Mouse (Mus musculus) ovary, postnatal 10 days (tissue): ENCODE results near the gene Ttc1.
A peak's percentile ranks its signal among the peaks of the same experiment; 100 is the strongest.

ENCODE experiments used
- DNase-seq: peaks from one replicate; pipeline ENCODE4 v3.0.0; 2022; ENCODE audit warnings: low spot score

The Ttc1 gene

DNA sequence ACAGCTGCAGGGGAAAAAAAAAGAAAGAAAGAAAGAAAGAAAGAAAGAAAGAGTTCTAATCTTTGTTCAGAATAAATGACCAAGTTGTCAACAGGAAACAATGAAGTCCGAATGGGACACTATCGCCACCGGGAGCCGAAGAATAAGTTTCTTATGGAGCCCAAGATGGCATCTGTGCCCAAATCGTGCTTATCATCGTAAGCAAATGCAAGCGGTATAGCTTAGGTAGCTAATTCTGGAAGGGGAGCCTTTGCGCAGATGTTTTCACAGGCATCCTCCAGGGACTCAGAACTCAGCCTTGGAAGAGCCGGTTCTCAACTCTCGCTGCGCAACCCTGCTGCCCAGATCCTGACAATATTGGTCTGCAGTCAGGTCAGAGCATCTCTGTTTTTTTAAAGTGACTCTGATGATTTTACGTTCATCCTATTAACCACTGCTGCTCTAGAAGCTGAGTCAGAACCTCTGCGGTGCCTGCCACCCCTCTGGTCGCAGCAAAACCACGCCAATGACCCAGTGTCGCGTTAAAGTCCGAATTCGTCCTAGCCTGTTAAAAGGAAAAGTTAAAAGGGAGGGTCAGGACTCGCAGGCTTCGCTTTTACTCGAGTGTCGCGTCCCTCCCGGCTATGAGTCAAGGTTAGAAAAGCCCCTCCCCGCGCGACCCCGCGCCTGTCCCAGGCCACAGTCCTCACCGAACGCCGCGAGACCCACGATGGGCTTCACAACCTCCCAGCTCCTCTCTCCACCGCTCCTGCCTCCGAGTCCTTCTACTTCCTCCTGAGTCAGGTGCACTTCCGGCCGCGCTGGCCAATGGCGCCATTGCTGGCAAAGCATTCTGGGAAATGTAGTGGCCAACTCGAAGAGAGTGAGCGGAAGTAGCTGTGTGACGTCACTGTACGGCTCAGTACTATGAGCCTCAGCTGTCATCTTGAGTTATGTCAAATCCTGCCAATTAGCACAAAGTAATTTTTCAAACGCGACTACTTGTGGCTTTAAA is at the start of gene Ttc1:
Ttc1 (minus strand) TSS at position 776 of the 994 bp plus-strand sequence.
- peak; percentile 77 for DNase-seq

DNA sequence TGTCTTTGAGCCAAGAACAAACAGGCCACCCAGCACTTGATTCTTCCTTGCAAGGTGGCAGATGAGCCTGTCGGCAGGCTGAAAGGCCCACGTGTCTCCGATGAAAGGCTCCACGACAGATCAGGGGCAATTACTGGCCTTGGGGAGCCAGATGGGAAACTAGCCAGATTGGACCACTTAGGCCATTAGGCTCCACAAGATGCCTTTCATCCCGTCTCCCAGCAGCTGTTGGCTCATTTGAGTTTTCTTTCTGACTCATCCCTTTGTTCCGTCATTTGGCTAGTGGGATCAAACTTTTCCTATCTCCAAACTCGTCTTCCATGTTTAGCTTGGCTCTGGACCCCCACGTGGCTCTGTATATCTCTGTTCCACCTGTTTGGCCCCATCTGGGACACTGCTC is 48.2 kb upstream of the Ttc1 start:
- DNase-seq: no peak

DNA sequence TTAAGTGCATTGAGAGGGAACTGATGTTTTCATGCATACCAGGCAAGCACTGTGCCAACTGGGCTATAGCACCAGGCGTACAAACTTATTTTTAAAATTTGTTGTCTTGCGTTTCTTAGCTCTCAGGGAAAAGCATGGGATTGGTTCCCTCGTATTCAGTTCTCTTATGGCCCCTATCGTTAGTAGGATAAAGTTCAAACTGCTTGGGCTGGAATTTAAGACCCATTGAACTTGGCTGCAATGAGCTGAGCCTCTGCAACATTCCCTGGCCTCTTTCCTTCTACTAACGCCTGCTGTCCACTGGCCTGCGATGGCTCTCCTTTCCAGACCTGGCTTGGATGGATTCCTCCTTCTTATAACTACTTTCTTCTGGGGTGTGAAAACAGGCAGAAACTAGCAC is 42.6 kb upstream of the Ttc1 start:
- no peak for DNase-seq

DNA sequence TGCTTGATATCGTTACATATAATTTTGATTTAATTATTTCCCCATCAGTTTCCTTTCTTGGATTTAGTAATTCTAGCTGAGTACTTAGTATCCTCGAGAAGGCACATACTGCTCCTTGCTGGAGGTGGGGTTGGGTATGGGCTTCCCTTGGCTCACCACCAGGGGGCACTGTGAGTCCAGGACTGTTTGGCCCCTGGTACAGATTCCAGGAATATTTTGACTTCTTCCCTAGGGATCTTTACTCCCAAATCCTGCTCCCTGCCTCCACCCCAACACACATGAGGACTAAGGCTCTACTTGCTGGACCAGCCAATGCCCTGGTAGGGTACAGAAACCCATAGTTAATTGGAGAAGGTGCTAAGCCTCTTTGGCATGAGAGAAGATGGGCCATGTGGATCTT is 36.0 kb upstream of the Ttc1 start:
- peak; percentile 41 for DNase-seq

DNA sequence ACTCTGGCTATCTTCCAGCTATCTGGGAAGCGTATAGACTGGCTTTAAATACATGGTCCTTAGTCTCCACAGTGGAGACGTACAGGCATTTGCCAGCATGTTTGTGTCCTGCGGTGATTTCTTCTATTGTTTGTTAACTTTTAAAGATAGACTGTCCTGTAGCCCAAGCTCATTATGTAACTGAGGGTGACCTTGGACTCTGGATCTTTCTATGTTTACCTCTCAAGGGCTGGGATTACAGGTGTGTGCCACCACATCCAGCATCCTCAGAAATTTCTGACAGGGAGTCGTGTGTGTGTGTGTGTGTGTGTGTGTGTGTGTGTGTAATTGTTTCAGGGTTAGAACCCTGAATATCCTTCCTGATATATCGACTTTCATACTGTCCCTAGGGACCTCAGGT is 35.3 kb upstream of the Ttc1 start:
- no peak for DNase-seq

DNA sequence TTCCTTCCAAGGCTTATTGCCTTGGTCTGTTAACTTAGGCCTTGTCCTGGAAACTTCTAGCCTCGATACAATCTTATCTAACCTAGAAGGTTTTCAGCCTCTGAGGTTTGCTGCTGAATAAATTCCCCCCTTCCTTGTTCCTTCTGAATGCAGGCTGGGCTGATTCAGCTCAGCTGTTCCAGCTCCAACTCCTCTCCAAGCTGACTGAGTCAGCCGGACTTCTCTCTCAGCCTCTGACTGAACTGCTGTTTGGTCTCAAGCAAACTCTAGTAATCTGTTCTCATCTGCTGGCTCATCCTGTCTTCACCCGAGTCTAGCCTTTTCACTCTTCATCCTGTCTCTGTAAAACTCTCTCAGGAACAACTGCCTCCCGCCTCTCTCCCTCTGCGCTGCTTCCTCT is 31.7 kb upstream of the Ttc1 start:
- DNase-seq: no peak

- no peak for DNase-seq
These were observed 28.5 kb upstream of the Ttc1 start for GRCm38 (mm10) chr11:43776324-43776694.

GRCm38 (mm10) chr11:43775469-43776323 is 27.9 kb upstream of the Ttc1 start:
- DNase-seq: peak; percentile 2

DNA sequence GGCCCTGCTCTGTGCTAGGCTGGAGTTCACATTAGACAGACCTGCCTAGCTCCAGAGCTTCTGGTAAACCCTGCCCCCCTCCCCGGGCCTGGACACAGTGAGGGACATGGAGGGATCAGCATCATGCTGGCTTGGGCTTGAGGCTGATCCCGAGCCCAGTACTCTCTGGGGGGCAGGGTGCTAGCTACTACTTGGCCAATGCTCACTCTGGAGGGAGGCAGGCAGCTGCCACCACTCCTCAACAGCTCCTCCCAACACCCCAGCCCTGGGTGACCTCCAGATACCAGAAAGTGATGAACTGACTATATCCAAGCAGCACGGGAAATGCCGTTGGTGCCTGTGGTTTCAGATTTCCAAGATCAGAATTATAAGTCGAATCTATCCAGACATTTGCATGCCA is 25.9 kb upstream of the Ttc1 start:
- no peak for DNase-seq

DNA sequence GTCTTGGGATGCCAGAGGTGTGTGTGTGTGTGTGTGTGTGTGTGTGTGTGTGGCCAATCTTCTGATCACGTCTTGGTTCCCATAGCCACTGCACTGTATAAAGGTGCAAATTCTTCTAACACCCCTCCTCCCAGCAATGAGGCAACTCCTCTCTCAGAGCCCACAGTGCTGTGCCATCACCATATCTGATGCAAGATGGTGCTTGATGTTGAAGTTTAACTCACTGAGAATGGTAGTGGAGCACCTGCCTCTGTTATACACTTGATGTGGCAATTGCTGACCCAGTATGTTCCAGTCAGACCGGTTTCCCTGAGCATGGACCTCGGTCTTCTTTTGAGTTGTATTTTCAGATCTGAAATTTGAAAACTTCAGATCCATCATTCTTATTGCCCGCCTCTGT is 22.3 kb upstream of the Ttc1 start:
- DNase-seq: no peak

GRCm38 (mm10) chr11:43767749-43768148 is 19.9 kb upstream of the Ttc1 start:
- DNase-seq: no peak

DNA sequence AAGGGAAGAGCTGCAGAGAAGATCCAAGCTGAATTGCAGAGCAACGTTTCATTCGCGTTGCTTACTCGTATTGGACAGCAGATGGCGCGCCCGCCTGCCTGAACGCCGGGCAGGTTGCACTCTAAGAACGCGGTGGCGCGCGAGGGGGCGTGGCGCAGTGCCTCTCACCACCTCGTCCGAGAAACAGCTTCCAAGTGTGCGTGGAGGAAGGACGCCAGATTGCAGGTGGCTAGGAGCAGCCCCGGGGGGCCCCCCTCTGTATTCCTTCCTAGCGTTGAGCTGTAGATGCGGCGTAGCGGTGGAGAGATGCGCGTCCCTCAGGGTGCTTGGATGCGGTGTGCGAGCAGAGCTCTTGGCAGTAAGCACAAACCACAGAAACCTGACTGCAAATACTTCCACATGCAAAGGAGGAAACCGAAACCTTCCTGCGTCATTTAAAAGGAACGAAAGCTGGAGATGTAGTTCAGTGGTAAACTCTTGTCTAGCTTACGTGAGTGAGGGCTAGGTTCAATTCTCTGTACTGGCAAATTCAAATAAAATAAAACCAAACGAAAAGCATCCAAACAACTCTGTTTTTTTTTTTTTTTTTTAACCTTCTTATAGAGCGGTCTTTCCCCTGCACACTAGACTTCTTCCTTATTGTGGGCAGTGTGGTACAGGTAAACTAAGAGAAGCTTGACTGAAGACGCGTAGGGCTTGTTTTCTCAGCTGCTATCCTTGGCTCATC is 19.3 kb upstream of the Ttc1 start:
- peak; percentile 27 for DNase-seq

GRCm38 (mm10) chr11:43758436-43758835 is 10.6 kb upstream of the Ttc1 start:
- DNase-seq: no peak

DNA sequence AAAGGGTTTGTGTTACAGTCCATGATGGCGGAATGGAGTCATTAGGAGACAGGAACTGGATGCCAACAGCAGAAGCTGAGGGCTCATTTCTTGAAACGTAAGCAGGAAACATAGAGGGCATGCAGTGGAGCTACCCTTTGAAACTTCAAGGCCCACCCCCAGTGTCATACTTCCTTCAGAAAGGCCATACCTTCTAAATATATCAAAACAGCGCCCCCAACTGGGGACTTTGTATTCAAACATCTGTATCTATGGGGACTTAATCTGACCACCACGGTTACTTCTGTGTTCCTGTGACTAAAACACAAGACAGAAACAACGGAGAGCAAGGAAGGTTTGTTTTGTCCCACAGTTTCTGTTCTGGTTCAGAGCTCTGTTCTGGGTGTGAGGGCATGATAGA is 7.6 kb upstream of the Ttc1 start:
- DNase-seq: no peak

GRCm38 (mm10) chr11:43754568-43754967 is 6.8 kb upstream of the Ttc1 start:
- DNase-seq: no peak

GRCm38 (mm10) chr11:43751542-43751941 is 3.7 kb upstream of the Ttc1 start:
- DNase-seq: no peak

DNA sequence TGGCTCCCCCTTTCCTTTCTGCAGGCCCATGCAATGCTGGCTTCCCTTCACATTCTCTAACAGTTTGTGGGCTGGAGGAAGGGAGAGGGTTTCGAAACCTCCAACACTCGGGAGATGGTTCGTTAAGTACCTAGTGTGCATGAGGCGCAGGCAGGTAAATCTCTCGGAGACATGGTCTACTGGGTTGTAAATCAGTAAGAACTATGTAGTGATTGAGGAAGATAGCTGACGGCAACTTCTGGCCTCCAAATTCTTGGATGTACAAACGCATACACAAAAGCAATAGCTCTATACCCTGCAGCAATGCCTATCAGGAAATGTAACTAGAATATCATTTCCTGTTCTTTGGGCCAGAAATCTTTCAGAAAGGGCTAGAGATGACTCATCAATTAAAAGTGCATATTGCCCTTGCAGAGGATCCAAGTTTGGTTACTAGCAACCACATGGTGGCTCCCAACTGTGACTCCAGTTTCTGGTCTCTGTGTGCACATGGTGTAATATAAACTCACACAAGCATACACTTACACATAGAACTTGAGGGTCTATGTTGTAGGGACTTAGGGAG is 19.0 kb downstream of the Ttc1 start:
- no peak for DNase-seq

GRCm38 (mm10) chr11:43727796-43728195 is 20.0 kb downstream of the Ttc1 start:
- no peak for DNase-seq

GRCm38 (mm10) chr11:43723411-43723810 is 24.4 kb downstream of the Ttc1 start:
- no peak for DNase-seq

DNA sequence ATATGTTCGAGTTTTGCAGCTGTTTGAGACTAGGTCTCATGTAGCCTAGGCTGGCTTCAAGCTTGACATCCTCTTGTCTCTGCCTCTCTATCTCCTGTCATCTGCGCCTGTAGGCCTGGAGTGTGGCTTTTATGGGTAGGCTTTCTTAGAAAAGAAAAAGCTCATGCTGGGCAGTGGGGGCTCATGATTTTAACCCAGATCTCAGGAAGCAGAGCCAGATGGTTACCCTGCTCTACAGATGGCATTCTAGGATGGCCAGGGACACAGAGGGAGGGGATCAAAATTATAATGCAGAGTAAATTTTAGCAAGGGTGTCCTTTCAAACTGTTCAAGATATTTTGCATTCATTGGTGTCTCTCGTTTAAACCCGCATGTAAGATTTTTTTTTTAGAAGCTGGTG is 35.6 kb downstream of the Ttc1 start:
- DNase-seq: no peak

GRCm38 (mm10) chr11:43708409-43708808 is 39.4 kb downstream of the Ttc1 start:
- no peak for DNase-seq

DNA sequence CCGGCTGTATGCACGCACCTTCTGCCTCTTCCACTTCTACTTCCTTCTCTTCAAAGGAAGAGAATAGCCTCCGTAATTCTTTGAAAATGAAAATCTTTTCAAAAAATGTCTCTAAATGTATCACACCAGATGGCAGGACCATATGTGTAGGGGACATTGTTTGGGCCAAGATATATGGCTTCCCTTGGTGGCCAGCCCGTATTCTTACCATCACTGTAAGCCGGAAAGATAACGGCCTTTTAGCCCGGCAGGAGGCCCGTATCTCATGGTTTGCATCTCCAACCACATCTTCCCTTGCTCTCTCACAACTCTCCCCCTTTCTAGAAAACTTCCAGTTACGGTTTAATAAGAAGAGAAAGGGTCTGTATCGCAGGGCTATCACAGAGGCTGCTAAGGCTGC is 42.1 kb downstream of the Ttc1 start:
- no peak for DNase-seq
